Mouse (Mus musculus) ZHBTc4 (cell line): ENCODE results near the gene Hpcal4.

Experiments
- DNase-seq: peaks from one replicate; pipeline ENCODE4 v3.0.0-alpha.2; 2011; ENCODE audit warnings: low read depth, low spot score

Gene Hpcal4

GRCm38 (mm10) chr4:123182328-123183238, at the start of gene Hpcal4:
TSS of gene Hpcal4 (plus strand) at chr4:123183227.
- DNase-seq: peak; percentile 69

DNA sequence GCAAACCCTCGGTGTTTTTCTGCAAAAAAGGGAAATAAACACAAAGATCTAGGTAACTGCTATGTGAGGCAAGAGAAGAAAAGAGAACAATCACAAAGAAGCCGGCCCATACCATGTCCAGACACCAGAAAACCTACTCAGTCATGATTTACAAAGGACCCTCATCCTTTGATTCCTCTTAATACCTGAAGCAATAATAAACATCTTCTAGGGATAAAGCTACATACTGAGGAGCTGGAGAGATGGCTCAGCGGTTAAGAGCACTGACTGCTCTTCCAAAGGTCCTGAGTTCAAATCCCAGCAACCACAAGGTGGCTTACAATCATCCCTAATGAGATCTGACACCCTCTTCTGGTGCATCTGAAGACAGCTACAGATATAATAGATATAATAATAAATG, 45.5 kb upstream of the Hpcal4 start:
- DNase-seq: no peak

GRCm38 (mm10) chr4:123139513-123140154, 43.4 kb upstream of the Hpcal4 start, which contains the start of gene Ppie:
TSS of gene Ppie (minus strand) at chr4:123139951.
- DNase-seq: peak; percentile 95

- DNase-seq: no peak
Measured at GRCm38 (mm10) chr4:123147446-123148150, 35.4 kb upstream of the Hpcal4 start.

DNA sequence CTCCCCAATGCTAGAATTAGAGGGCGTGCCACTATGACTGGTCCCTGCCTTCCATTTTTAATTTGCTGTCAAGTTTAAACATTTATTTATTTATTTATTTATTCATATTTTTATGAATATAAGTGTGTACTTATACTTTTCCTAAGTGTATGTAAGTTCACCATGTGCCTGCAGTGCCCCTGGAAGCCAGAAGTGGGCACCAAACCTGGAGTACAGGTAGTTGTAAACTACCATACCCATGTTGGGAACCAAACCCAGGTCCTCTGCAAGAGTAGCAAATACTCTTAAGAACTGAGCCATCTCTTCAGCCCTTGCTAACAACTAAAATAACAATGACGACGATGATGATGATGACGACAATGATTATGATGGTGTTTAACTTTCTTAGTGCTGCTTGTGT, 31.0 kb upstream of the Hpcal4 start:
- DNase-seq: peak; percentile 51

GRCm38 (mm10) chr4:123152976-123153375, 30.1 kb upstream of the Hpcal4 start:
- no peak for DNase-seq

GRCm38 (mm10) chr4:123155004-123155403, 28.0 kb upstream of the Hpcal4 start:
- DNase-seq: peak; percentile 59

- no peak for DNase-seq
Measured at GRCm38 (mm10) chr4:123155427-123155826, 27.6 kb upstream of the Hpcal4 start.

DNA sequence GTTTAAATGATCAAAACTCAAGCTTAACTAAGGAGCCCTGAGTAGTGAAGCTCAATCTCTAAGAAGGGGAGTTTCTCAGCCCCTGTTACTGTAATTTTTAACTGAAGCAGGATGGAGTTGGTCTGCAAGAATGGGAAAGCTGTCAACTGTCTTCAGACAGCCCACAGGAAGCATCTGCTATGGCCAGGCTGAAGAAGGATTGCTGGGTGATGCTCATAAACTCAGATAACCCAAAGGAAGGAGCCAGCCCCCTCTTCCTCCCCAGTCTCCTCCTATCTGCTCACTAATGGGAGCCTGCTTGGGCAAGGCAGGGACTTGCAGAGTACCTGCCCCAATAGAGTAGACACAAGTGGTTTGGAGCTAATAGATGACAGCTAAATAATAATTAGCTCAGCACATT, 27.2 kb upstream of the Hpcal4 start:
- no peak for DNase-seq

DNA sequence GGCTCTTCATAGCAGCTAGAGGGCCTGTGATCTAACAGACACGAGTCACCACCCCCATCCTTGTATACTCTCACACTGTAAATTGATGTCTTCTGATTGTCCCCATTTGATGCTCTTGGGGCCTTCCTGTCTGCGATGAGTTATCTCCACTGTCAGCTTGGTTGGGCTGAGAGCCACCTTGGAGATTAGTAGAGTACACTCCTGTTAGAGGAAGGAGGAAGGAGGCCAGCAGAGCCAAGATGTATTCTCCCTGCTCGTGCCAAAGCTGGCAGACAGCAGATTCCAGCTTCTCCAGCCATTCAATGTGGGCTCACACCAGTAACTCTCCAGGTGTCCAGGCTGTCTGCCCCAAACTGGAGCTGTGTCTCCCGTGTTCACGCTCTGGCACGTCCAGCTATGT, 22.5 kb upstream of the Hpcal4 start:
- no peak for DNase-seq

DNA sequence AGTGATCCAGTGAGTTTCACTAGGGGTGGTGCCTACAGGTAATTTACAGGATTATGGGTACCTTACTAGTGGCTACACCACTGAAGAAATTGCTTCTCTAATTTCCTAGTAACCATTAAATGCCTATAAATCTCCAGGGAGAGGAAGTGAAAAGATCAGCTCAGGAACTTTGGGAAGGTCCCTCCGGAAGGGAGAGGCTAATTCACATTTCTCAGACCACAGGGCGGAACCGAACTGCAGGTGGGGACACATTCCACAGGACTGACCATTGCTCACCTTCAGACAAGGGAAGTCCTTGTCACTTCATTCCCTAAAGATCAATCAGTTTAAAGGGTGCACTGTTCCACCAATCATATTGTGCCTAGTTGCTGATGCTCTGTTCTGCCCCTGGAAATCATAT, 21.8 kb upstream of the Hpcal4 start:
- DNase-seq: peak; percentile 56

GRCm38 (mm10) chr4:123162305-123162917, 20.6 kb upstream of the Hpcal4 start:
- DNase-seq: peak; percentile 44

DNA sequence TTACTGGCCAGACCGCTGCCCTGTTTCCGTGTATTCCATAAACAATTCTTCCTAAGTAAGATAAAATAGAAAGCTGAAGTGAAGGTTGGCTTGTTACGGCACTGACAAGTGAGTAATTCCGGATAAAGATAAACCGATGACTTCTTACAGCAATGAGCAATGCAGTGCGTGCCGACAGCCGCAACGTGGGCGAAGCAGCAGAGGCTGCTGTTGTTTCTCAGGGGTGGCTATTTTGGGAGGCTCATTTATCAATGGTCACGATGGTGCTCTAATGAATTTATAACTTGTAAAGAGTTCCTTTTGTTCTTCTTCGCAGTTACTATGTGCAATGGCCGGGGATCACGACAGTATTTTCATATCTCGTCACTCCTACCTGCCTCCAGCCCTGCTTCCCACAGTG, 18.9 kb upstream of the Hpcal4 start:
- no peak for DNase-seq

DNA sequence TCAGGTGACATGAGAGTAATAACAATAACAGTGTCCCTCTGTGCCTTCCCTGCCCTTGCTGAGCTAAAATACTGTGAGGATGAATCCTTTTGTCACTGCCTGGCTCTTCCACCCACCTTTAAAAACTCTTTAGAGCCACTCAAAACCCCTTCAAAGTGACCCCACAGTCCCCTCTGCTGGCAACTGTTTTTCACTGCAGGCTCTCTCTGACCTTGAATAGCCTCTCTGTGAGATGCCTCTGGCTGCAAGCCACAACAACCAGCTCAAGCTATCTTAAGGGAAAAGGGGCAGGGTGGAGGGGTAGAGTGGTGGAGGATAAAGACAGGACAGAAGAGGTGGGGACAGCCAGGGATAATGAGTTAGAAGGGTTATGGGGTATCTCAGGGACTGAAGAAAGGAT, 11.2 kb upstream of the Hpcal4 start:
- DNase-seq: peak; percentile 75

- DNase-seq: peak; percentile 89
Measured at GRCm38 (mm10) chr4:123183239-123184056, 421 bp downstream of the Hpcal4 start.

DNA sequence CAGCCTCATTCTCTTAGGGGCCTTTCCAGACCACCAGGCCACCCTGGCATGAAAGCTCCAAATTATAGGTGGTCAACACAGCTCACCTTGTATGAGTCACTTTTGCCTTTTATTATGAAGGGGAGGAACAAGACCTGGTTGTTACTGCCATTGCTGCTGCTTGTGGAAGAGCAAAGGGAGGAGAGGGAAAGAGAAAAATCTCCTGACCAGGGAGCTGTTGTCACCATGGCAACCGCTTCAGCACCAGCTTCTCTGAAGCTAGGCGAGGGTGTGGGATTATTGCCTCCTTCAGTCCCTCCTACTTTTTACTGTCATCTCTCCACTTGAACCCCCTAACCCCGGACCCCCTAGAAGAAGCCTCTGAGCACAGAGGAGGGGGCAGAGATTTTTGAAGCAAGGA, 1.8 kb downstream of the Hpcal4 start:
- DNase-seq: no peak

DNA sequence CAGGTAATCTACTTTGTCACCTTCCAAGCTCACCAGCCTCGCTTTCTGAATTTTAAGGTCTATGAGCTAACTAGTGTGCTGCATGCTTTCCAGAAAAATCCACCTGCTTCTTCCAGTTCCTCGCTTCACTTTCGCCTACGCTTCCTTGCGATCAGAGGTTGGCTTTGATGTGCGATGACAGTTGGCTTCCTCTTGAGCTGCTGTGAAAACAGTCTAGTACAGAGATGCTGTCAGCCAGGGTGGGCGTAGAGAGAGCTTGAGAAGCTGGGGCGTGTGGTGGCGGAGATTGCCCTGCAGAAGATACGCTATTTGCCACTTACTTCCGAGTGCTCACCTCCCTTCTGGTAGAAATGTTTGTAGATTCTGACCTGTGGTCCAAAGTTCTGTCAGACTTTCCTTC, 9.3 kb downstream of the Hpcal4 start:
- DNase-seq: no peak

DNA sequence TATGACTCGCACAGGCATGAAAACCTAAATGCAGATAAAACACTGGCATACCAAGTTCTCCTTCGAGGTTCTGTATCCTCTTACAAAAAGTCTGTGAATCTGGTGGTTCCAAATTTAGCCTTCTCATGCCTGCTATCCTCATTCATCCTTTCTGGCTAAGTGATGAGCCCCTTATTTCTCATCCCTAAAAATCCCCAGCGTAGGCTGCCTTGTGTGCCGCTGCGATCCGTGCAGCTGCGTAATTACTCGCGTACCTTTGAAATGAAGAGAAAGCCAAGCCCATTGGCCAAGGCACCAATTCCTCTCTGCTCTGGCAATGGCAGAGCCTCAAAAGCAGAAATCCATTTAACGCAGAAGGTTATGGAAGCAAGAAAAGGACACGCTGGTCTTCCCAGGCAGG, 10.8 kb downstream of the Hpcal4 start:
- no peak for DNase-seq

- no peak for DNase-seq
Measured at GRCm38 (mm10) chr4:123196695-123197094, 13.7 kb downstream of the Hpcal4 start.

DNA sequence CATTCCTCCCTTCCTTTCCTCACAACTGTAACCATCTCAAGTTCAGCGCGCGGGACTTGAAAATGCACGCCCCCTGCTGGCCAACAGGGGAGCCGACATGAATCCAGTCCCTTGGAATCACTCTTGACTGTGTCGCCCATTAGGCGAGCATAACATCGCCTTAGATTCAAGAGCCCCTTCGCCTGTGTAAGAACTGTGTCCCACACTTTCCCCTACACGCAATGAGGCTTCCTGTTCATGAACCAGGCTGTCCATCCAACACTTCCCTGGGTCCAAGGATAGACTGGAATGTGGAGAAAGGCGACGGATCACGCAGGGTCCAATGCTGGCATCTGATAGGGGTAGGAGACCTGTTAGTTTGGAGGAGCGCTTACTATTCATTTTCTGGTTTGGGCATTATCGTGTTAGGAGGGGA, 17.8 kb downstream of the Hpcal4 start:
- DNase-seq: peak; percentile 89
